Mouse (Mus musculus): Measurements from ENCODE around the gene Vwc2l. TPM values are rescaled to one million over a fixed set of nuclear protein-coding genes. Genes with fewer than 3 reads are reported as not detected.

Gene Vwc2l
- polyA plus RNA-seq, 1 experiment from 2014 or later = not detected

GRCm38 (mm10) chr1:70918173-70919036, 192.9 kb downstream of the Vwc2l start:
- H3K4me1 ChIP-seq = no peaks in the 10 kb centered on the region
- H3K4me2 ChIP-seq (replicated peaks) = no peak overlapping the region
- no peak overlapping the region for H3K4me3 ChIP-seq
- no peak overlapping the region for H3K27ac ChIP-seq
- H3K9me3 ChIP-seq = no peaks in the 10 kb centered on the region
- ATAC-seq (ENCODE audit: low FRiP score, low read depth) = no peak
- H3K9ac ChIP-seq = no peak overlapping the region
- H3K36me3 ChIP-seq = no peaks in the 10 kb centered on the region
- WGBS = 82% methylated on average over 2 of the region's 2 CpGs
- no peaks in the 10 kb centered on the region for H3K27me3 ChIP-seq

GRCm38 (mm10) chr1:70933016-70933415, 207.5 kb downstream of the Vwc2l start:
- Histone ChIP-seq H3K4me2 (replicated peaks) (no peak overlapping the region), H3K4me1 (no peaks in the 10 kb centered on the region), H3K27me3 (no peaks in the 10 kb centered on the region), H3K4me3 (no peak overlapping the region), H3K9ac (no peak overlapping the region), H3K36me3 (no peaks in the 10 kb centered on the region), H3K27ac (no peak overlapping the region), H3K9me3 (no peaks in the 10 kb centered on the region)
- no peak for ATAC-seq (ENCODE audit: low FRiP score, low read depth)
- 90% methylated on average over 4 of the region's 4 CpGs for WGBS

Measured in limb, embryonic 13.5 days (tissue).